Mouse (Mus musculus) large intestine, adult 2 months (tissue): ENCODE data around the gene Ccser1. TPM values are rescaled to one million over a fixed set of nuclear protein-coding genes. Genes with fewer than 3 reads are reported as not detected.
A peak's percentile ranks its signal among the peaks of the same experiment; 100 is the strongest.

ENCODE experiments used
- DNase-seq: peaks from one replicate; pipeline ENCODE4 v3.0.0-alpha.2; 2012; ENCODE audit warnings: low read depth, low spot score
- WGBS: fragments of 180-500 bp; shearing (Covaris S2); methylation state at CpG from one replicate; pipeline ENCODE4 v1.1.7; 2018; 5-methylcytosine and 5-hydroxymethylcytosine counted together
- polyA plus RNA-seq: library from polyadenylated mRNA; depleted of rRNA; stranded (reverse); fragments of >200 nt; gene quantifications from 2 replicates; pipeline ENCODE4 v1.2.3, GENCODE M21; 2012

Gene Ccser1
- polyA plus RNA-seq, 1 experiment: 6.5 TPM

DNA sequence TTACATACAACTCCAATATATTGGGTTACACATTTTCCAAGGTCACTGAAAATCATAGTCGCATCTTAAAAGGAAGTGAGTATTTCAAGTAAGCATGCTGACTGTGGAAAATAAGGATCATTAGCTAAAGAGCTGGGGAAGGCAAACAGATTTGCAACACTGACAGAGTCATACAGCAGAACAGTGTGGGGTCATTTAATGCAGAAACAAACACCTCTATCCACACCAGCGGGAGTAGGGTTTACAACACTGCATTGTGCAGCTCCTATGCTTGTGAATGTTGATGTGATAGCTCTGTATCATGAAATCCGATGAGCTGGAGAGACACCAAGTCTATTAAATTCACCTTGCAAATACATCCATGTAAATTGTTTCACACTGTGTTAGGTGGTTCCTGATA, 202.9 kb downstream of the Ccser1 start:
- 54% methylated on average over 3 of the region's 3 CpGs for WGBS
- no peak for DNase-seq

DNA sequence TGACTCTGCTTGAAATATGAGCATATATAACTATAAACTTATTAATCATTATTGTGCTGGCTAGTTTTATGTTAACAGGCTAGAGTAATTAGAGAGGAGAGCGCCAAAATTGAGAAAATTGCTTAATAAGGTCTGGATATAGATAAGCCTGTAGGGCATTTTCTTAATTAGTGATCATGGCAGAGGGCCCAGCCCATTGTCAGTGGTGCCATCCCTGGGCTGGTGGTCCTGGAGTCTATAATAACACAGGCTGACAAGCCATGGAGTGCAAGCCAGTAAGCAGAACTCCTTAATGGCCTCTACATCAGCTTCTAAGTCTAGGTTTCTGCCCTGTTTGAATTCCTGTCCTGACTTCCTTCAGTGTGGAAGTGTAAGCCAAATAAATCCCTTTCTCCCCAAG, 206.9 kb downstream of the Ccser1 start:
- DNase-seq: no peak
- 93% methylated on average over 1 of the region's 1 CpGs for WGBS

DNA sequence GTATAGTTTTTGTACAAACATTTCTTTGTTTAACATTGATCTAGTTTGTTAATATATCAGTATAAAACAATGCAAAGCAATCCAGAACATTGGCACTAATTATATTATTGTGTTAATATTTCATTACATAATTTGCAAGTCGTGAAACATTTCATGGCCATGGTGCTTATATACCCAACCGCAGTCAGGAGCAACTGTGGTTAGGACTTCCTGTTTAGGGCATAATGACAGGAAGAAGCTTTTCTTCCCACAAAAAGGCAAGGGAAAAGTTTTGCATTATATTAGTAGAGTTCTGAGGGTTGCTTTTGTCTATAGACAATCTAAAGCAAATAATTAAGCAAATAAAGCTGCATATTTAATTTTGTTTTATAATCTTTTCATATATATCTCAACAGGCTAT, 247.4 kb downstream of the Ccser1 start:
- no peak for DNase-seq
- WGBS: 74% methylated on average over 2 of the region's 2 CpGs

DNA sequence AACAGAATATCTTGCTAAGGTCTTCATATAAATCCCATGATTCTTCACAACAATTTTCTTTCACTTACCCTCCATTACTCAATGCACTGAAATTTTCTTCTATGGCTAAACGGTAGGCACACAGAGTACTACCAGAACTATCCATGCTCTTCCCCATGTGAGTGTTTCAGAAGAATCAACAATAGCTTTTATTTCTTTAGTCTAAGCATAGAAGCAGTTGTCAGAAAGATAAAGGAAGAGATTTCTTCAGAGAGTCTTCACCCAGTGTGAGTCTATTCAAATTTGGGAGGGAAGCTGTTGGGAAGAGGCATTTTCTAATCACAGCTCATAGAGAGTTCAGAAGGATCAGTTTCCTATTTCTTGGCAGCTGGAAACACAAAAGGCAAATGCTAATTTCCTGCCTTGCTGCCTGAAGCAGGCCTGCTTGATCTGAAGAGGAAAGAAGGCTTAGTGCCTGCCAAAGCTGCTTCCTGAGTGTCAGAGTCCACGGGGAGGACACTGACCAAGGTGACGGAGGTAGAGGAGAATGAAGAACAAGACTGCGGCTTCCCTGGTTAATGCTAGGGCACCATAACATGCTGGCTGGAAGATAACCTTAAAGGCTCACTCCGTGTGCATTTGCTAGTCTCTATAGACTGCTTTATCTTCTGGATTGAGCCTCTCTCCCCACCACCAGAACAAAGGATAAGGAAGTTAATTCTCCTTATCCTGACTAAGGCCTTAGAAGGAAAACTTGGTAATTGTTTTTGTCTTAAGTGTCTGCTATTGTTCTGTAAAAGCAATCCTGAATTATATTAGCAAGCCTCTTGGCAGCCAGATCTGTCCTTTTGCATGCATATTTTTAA, 251.0 kb downstream of the Ccser1 start:
- WGBS: 60% methylated on average over 5 of the region's 5 CpGs
- no peak for DNase-seq

DNA sequence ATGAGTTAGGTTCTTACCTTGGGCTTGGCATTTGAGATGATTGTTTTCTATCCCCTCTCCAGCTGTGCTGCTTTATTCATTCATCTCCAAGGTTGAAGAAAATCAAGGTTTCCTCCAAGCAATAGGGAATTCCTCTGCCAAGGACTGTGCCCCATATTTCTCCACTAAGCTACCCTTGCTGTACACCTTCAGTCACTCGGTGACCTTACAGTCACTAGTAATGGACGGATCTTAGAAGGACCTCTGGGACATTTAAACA, 251.5 kb downstream of the Ccser1 start:
- WGBS: 87% methylated on average over 2 of the region's 2 CpGs
- DNase-seq: no peak

DNA sequence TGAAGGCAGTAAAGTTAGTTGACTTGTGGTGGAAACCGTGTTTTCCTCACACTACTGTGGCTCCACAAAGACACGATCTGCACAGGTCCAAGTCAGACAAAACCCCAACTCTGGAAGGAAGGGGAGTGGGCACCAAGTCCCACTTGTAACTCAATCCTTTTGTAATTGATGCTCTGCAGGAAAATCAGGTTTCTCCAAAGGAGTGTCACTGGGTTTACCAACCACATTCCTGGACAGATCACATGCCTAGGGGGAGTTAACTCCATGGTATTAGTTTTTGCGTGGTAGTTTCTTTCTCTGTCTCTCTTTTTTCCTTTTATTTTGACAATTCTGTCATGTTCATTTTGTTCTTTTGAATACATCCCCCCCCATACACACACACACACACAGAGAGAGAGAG, 252.0 kb downstream of the Ccser1 start:
- no peak for DNase-seq
- WGBS: 62% methylated on average over 3 of the region's 3 CpGs

DNA sequence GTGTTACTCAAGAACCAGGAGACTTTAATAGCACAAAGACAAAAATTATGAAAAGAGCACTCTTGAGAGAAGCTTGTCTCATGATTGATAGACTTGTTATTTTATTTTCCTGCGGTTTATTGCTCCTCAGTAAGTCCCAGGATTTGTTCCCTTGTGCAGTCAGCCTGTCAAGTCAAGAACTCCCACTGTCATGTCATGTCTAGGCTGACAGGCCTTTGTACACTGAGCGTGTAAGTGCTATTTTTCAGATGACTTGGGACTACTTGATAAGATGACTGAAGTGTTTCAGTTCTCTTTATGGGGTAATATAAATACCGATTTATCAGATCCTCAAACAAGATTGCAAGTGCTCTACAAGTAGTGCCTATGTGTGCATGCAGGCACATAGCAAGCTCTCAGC, 252.6 kb downstream of the Ccser1 start:
- 61% methylated on average over 3 of the region's 3 CpGs for WGBS
- no peak for DNase-seq

DNA sequence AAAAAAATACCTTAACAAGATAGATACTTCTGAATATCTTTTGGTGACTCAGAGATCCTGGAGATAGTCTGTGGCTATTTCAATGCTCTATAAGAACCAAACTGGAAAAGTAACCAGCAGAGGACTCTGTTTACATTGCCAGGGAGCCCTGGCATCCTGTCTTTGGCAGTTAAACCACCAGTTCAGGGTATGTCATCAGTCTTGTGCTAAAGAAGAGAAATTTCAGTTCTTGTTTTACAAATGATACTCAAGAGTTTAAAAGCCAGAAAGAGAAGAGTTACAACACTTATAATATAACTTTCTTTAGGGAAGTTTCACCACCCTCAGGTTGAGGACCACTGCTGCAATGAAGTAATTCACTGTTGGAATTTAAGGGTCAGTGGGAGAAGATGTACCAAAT, 258.0 kb downstream of the Ccser1 start:
- no peak for DNase-seq

DNA sequence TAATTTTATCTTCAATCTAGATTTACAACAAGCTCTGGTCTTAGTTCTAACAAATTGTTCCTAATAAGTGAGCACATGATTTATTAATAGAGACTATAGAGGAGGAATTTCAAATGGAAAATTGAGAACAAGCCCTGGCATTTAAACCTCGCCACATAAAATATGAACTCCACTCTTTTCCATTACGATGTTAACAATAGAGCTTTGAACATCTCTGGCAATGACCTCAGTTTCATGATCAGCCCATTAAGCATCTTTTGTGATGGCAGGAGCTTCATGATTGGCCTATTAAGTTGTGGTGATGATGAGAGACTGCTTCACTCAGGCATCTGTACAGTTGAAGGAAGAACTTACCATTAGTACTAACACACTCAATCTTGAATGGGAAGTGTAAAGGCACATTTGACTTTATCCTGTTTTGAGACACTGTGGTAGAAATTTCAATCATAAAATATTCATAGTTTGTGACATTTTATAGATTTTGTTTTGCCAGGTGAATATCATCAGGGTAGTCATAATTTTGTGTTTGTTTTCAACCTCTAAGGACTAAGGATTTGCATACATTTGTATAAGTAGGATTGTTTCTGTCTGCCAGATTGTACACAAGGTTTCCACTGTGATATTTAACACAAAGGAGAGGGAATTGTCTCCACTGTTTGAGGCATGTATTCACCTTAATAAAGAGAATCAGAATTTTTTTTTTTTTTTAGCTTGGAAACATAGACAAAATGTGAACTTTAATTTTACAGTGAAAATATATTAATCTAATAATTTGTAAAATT, 291.4 kb downstream of the Ccser1 start:
- WGBS: 86% methylated on average over 2 of the region's 2 CpGs

DNA sequence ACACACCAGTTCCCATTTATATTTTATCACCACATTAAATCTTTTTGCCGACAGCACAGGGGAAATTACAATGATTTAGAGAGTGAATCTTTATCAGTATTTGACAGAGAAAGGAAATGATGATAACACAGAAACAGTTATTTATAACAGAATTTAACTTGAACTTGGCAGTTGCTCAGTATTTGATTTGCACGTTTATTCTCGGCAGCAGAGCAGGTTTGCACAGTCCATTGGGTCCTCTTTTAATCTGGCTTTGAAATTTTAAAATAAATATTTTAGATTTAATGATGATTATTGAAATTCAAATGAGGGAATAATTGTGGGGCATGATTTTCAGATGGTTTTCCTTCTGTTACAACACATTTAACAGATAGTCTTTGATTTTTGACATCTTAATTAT, 305.2 kb downstream of the Ccser1 start:
- DNase-seq: no peak
- 64% methylated on average over 3 of the region's 3 CpGs for WGBS

More for the DNA sequence above, 291.4 kb downstream of the Ccser1 start:
- DNase-seq: no peak

DNA sequence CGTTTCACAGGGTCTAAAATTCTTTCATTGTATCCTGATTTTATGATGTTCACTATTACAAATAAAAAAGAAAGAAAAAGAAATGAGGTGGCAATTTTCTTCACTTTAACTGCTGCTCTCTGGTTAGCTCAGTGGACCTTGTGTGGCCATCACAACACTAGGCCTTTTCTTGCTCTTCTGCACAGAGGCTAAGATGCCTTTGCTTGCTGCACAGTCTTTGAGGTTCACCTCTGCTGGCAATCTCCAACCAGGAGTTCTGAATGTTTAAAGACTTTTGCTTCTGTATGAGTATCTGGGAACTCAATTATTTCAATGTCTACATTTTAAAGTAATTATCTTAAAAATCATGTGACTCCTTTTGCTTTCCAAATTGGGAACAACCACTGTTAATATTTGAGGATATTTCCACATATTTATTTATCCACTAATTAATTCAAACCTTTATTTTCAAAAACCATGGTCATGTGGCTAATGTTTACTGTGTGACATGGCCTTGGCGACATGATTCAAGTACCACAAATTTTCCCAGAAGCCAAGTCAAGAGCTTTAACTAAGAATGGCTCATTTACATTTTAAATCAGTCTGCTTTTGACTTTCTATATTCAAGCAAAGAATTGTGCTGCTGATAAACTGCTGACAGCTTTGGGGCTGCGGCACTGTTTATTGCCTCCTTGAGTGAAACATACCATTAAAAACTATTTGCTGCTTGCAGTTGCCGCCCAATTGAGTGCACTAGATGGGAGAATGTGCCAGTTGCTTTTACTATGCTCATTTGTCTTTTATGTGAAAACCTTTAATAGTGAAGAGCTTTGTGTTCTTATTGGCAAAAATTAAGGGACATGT, 312.1 kb downstream of the Ccser1 start:
- WGBS: 69% methylated on average over 4 of the region's 4 CpGs
- DNase-seq: no peak

DNA sequence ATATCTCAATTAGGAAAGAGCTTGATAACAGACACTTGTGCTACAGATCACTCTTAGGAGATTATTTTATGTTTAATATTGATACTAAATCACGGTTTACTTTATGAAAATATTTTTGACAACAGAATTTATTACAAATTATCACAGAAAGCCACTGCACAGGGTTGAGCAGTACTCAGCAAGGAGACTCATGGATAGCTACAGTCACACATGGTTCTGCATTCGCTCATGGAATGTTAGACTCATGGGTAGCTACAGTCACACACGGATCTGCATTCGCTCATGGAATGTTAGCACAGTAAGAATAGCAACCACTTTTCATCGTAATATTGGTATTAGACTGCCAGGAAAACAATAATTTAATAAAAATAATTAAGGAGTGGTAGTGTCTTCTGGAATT, 313.3 kb downstream of the Ccser1 start:
- WGBS: 87% methylated on average over 5 of the region's 5 CpGs
- DNase-seq: no peak

DNA sequence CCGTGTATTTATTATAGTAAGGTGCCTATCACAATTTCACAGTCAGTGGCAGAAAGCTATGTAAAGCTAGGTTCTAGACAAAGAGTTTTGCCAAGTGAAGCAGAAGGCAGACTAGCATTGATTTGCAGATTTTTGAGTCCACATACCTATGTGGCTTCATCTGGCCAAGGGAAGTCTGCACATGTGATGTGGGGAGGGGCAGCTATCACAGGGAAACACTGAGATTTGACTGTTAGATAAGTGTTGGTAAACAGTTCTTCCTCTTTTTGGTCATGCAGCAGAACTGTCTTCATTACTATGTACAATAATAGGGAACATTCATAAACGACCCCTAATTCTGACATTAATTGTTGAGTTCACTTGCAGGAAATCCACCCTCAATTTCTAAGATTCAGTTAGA, 335.2 kb downstream of the Ccser1 start:
- WGBS: 61% methylated on average over 2 of the region's 2 CpGs
- no peak for DNase-seq

DNA sequence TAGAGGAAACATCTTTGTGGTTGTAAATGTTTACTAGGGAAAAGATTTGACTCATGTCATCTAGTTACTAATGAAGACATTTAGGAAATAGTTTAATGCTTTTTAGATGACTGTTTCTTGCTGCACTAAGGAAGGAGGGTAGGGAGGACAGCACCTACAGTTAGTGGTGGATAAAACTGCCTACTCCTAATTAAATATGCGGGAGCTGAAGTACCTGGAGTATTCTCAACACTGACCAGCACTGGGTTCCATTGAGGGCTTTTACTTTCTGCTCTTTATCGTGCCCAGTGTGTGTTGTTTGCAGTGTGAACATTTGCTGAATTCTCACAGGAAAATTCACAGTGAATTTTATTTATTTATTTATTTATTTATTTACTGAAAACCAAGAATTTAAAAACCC, 341.5 kb downstream of the Ccser1 start:
- no peak for DNase-seq
- 84% methylated on average over 2 of the region's 2 CpGs for WGBS

DNA sequence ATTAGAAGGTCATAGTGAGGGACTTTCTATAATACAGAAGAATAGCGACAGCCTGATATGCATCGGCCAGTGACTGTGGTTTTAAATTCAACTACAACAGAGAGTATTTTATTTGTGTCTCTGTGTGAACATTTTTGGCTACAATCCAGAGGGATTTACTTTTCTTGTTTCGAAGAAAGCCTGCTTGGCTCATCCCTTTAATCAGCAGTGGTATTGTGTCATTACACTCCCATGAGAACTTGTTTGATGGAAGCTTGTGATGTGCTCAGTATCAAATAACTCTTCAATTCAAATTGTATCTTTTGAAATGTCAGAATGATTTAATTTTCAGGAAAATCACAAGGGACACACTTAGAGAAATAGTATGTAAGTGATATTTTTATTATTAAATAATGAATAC, 342.0 kb downstream of the Ccser1 start:
- WGBS: 77% methylated on average over 3 of the region's 3 CpGs
- DNase-seq: no peak

DNA sequence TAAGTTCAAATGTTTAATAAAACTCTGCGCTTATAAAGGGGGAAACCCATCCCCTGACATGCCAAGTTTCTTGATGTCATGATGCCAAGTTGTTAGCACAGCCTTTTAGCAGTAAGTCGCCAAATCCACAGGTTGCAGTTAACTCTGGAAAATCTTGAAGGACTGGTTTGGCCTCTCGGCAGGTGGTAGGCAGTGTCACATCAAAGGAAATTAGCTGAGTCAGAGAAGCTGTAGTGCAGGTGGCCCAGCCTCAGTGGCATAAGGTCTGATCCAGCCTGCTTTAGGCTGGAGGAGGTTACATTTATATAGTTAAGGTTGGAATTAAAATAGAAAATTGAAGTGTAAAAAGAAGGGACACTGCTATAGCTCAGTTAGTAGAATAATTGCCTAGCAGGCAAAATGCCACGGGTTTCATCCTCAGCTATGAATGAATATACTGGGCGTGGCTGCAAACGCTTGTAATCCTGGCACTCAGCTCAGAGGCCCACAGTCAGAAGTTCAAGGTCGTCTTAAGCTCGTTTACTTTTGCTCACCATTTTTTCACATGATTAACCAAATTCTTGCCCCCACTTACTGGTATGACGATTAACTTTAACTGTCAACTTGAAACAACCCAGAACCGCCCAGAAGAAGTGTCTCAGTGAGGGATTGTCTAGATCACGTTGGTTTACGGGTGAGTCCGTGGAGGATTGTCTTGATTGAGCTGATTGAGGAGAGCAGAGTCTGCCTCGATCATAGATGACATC, 343.8 kb downstream of the Ccser1 start:
- DNase-seq: peak; percentile 37

DNA sequence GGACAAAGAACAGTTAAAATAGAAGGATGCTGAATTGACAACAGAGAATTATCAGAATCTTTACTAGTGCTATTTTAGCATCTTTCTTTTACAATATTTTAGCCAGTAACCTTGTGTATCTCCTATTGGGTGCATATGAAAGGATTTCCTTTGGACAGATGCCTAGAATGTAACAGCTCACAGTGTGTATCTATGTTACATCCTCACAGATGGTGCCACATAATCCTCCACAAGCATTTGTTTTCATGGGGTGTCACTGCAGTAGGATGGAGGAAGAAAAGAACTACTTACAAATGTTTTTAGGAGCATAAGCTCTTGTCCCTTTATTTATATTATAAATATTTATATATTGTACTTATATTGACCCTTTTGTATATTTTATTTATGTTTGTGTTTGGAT, 360.6 kb downstream of the Ccser1 start:
- DNase-seq: no peak

More for the DNA sequence above, 343.8 kb downstream of the Ccser1 start:
- WGBS: 14% methylated on average over 14 of the region's 14 CpGs

DNA sequence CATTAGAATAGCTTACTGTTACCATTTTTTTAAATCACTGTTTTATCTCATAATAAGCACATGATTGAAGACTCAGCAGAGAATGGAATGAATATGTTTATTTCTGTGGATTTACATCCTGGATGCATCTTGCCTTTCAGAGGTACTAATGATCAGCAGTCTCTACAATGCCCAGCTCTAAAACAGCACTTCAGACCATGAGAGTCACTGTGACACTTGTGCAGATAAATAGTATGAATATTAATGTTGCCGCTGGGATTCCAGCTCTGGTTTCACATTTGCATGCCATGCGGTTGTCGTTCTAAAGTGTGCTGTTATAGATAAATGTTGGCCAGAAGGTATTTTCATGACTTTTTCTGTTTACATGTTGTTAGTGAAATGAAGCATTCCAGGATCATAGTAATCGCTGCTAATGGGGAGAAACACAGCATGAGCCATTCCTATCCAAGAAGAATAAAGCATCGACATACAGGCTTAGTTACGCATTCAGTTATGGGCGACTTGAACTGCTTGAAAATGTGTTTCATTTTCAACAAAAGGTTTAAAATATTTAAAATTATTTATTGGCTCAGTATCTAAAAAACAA, 363.4 kb downstream of the Ccser1 start:
- WGBS: 86% methylated on average over 7 of the region's 7 CpGs
- DNase-seq: no peak

DNA sequence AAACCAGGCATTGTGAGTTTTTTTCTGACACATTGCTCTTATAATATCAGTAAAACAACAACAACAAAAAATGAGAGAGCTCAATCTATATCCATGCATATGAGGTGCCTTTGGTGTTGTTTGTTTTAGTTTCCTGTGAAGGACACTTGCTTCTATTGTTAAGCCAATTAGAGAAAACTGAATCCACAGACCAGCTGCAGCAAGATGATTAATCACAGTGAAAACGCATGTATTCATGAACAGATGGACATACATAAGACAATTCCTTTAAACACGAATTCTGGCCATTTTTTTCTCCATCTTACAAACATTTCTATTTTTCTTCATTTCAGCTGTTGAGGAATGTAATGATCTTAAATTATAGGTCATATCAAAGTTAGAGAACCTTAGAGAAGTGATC, 387.4 kb downstream of the Ccser1 start:
- WGBS: 78% methylated on average over 2 of the region's 2 CpGs
- no peak for DNase-seq

DNA sequence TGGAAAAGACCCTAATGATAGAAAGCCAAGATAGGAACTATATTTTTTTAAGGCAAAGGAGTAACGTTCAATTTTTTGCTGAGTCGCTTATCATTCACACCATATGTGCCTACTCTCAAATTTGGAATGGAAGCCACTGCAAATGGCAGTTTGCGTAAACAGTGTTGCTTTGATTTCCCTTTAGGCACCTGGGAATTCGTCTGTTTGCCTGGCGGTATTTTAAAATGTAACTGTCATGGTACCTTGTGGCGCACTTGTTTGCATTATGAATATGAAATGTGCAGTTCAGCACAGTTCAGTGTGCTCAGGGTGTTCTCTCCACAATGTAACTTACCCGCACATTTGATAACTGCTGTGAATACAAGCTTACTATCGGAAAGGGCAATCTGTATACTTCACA, 387.8 kb downstream of the Ccser1 start:
- WGBS: 90% methylated on average over 8 of the region's 8 CpGs
- DNase-seq: no peak
